Mouse (Mus musculus) monocyte, adult 2 months (primary cell): ENCODE measurements around the gene Cby3.
"Not testable (repeated sequence)": the region's sequence is repeated elsewhere in the genome, so short reads cannot be mapped to it uniquely, and the experiment has no call there.

Source experiments
- DNase-seq, 2 experiments: peaks; one replicate each; pipeline ENCODE4 v3.0.0; 2022; ENCODE audit warnings: low spot score in 2 of 2, low read depth in 1 of 2

Gene Cby3

DNA sequence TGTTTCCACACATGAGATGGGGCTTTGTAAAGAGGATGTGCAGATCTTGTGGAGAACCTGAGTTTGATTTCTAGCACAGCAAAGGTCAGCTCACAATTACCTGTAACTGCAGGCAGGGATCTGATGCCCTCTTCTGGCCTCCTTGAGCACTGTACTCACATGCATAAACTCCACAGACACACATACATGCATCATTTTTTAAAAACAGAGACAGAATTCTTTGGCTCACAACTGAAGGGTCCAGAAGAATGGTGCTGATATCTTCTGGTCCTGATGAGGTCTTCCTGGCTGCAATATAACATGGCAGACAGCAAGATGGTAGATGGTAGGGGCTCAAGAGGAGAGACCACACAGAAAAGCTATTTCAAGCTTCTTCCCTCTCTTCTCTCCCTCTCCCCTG, at the start of gene Cby3:
Gene Cby3, plus strand, starts transcription at position 301 of the 400 bp plus-strand sequence.
- no peak for DNase-seq

DNA sequence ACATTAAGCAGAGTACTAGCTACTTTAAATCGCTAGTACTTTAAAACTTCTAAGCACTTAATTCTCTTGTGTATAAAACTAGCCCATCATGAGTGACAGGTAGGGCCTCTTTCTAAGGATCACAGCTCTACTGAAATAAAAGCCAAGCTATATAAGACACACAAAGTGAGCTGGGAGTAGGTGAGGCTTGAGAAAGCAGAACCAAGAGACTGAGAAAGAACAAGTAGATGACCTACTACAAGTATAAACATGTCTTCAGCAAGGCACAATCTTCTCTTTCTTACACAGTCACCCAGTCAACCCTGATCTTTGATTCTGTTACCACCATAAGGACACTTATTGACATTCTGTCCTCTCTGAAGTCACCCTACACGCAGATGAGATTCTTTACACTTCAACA, 41.5 kb upstream of the Cby3 start:
- no peak for DNase-seq

DNA sequence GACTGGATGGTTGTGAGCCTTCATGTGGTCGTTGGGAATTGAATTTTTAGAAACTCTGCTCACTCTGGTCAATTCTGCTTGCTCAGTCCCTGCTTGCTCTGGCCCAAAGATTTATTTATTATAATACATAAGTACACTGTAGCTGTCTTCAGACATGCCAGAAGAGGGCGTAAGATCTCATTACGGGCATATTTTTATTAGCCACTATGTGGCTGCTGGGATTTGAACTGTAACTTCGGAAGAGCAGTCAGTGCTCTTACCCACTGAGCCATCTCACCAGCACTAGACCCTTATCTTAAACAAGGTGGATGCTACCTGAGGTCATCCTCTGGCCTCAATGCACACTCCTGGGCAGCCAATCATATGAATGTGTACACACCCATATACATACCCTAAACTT, 34.9 kb upstream of the Cby3 start:
- not testable (repeated sequence) for DNase-seq

DNA sequence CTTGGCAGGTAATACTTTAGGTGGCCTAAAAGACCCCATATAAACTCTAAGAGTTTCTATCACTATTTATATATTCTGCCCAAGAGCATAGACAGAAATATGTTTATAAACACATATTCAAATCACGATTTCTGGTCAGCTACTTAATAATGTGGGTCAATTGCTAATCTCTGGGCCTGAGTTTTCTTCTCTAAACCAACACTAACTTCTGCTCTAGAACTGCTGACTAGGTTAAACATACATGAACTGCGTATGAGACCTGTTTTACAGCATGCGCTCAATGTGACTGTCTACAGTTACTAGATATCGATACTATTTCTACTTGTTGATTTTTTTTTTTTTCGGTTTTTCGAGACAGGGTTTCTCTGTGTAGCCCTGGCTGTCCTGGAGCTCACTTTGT, 33.0 kb upstream of the Cby3 start:
- DNase-seq, result no peak

DNA sequence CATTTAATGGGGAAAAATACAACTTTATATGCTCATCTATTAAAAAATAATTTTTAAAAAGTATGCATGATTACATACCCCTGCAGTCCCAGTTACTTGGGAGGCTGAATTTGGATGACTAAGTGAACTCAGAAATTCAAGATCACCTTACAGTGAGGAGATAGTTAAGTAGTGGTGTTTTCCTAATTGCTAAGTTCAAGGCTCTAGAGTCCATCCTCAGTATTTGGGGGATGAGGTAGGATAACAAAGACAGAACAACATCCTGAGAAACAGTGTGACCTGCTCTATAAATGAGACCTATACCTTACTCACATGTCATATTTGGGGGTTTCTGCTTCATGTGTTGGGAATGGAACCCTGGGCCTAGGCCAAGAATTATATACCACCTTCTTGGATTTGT, 31.9 kb upstream of the Cby3 start:
- no peak for DNase-seq

DNA sequence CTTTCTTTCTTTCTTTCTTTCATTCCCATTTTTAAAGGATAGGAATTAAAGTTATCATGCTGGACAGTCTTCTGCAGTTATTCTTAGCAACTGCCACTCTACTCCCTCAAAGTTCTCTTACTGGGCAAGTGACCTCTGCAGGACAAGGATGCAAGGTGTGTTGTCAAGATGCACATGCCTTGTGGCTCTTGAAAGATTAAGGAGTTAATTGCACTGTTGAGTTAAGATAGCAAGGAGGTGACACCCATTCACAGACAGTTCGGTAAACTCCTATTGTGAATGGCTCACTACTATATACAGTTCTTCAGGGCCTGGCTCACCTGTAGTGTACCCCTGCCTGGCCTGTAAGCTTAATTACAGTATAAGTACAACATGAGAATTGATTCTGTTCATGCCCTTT, 30.4 kb upstream of the Cby3 start:
- no peak for DNase-seq

DNA sequence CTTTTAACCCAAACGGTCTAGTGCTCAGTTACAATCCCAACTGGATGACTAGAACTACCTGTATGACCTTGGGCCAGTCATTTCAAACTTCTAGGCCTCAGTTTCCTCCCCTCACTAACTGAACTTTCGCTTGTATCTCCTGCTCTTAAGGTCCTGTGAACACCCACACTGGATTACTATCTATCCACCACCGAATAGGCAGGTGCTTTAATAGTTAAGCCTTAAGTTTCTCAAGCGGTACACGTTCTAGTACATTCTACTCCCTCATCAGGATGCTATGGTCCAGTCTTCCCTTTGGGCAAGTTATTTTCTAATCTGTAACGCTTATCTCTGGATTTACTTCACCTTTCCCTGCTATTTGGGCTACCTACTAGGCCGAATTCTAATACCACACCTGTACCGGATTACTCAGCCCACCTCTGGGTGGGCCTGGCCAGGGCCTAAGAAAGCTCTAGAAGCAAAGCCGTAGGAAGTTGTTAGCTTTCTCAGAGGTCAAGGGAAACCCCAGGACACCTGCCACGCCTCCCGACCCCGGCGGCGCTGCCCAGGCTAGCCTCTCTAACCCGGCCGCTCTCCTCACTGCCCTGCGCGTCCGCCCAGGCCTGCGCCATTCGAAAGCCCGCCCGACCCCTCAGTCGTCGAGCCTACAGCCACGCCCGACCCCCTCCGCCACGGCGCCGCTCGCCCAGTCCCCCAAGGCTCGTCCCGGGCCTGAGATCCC, 29.4 kb upstream of the Cby3 start:
- peak in 1 of 2 experiments; percentile 6 for DNase-seq

DNA sequence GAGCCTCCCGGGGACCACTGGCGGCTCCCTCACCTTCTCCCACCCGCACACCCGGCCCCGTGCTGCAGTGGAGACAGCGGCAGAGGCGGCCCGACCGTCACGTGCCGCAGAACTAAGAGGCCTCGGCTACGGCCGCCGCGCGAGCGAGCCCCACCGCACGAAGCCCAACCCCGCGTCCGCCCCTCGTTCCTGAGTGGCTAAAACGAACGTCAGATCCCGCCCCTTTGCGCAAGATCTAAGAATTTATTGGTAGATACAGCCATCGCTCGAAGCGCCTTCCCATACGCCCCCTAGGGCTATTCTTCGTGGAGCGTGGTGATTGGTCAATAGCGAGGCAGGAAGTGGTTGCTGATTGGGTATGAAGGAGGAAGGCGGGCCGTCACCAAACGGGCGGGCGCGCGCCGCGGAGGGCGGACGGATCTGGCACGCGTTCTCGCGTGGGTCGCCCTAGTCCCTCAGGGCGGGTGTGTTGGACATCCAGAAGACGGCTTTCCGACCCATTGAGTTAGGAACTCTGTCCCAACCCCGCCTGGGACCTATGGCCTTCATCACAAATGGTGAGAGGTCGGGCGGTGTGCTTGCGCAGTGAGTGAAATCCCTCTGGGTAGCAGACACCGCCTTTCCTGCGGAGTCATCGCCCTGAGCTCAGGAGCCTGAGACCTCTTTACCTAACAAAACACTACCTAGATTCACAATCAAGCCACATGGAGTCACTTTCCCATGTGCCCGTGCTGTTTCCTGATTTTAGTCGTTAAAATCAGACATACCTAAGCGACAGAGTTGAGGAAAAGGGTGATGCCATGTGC, 28.6 kb upstream of the Cby3 start, which contains the start of gene Canx:
Gene Canx, minus strand, starts transcription at position 178 of the 806 bp plus-strand sequence.
- peak; percentile 99 for DNase-seq

DNA sequence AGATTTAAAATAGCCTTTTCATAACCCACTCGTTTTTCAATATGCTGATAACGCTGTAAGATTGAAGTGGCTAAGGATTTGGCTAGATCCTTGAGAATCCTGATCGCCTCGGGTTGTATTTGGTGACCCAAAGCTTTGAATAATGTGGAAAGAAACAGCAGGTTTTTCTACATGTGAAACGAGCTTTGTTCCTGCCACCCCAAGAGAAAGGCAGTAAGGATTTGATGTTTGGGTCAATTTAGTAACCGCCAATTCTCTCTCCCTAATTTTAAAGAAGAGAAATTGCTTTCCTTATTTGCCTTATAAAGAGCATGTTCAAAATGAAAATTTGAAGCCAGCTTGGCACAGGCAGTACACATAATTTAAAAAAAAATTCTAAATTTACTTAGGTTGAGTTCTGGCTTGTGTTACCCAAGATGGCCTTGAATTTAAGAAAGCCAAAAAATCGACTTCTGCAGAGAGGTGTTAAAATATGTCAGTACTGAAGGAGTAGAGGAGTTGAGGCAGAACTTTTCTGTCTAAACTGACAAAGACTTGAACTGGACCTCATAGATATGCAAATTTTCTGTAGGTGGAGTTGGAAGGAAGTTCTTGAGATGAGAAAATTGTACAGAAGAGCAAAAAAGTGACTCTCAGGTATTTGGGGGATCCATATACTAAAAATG, 27.8 kb upstream of the Cby3 start:
- DNase-seq, result no peak

DNA sequence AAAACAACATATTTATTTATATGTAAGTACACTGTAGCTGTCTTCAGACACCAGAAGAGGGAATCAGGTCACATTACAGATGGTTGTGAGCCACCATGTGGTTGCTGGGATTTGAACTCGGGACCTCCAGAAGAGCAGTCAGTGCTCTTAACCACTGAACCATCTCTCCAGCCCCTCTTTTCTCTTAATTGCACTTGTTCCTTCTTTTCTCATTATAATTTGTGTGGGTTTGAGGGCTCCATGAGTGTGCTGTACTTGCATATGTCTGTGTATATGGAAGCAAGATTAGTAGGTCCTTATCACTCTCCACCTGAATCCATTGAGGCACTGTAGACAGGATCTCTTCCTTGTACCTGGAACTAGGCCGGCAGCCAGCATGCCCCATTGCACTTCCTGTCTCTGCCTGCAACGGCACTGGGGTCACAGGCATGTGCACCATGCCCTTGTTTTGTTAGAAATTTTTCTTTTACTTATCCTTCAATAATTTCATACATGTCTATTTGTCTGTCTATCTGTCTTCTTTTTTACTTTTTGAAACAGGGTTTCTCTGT, 26.1 kb upstream of the Cby3 start:
- no peak for DNase-seq

DNA sequence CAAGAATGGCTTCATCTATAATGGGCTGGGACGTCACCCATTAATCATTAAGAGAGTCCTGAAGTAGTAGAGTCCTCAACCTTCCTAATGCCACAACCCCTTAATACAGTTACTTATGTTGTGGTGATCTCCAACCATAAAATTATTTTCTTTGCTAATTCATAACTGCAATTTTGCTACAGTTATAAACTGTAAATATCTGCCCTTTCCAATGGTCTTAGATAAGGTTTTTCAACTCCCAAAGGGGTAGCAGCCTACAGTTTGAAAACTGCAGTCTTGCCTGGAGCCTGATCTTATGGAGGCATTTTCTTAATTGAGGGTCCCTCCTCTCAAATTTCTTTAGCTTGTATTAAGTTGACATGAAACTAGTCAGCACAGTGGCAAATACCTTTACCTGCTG, 24.9 kb upstream of the Cby3 start:
- no peak for DNase-seq

DNA sequence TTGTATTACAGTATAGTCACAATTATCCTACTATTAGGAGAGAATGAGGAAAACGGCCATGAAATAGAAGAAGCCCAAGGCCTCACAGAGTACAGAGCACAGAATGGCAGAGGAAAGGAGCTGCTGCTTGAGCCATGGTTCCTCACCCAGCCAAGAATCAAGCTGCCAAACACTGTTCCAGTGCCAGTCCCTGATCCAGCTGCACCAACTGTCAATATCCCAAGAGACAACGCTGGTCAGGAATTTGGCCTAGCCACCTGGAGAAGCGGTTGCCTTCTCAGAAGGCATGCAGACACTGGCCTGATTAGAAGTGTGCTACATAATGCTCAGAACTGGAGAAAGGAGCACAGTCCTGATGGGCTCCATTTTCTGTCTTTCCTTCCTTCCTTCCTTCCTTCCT, 21.1 kb upstream of the Cby3 start:
- no peak for DNase-seq

DNA sequence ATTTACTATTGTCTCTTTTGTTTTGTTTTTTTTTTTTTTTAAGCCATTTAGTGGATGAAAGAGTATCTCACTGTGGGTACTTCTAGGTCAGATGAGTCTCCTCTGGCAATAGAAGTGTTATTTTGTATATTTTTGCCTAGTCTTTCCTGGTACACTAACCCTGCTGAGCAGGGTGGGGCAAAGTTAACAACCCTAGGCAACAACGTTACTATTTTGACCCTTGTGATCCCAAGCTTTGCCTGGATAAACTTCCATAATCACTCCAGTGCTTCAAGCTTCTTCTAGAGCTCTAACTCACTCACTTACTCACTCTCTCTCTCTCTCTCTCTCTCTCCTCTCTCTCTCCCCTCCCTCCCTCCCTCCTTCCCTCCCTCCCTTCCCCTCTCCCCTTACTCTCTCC, 18.1 kb upstream of the Cby3 start:
- DNase-seq, result no peak

DNA sequence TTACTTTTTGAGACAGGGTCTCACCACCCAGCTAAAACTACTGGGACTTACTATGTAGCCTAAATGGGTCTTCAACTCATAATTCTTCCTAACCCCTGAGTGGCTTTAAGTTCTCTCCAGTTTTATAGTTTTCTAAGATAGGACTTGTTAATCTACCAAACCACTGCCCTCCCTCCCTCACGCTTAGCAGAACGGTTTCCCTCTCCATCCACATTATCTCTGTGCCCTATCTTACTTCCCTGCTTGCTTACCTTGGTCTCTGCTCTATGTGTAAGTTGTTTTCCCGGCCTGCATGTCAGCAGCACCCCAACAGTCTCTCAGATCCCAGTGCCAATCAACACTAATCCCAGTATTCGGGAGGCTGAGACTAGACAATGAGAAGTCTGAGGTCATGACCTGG, 17.4 kb upstream of the Cby3 start:
- DNase-seq, result no peak

DNA sequence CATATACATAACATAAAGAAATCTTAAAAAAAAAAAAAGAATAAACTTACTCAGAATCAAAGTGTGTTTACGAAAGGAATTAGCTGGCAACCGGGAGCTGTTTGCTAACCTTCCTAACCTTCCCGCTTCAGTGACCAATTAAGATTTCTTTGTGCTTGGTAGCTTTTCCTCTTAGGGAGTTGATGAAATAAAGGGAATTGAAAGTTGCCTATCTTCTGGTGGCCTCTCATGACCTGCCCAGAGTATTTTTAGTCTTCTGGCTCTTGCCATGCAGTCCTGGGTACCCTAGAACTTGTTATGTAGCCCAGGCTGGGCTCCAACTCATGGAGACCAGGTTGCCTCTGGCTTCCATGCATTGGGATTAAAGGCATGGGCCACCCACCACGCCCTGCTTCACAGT, 8.8 kb upstream of the Cby3 start:
- no peak for DNase-seq

DNA sequence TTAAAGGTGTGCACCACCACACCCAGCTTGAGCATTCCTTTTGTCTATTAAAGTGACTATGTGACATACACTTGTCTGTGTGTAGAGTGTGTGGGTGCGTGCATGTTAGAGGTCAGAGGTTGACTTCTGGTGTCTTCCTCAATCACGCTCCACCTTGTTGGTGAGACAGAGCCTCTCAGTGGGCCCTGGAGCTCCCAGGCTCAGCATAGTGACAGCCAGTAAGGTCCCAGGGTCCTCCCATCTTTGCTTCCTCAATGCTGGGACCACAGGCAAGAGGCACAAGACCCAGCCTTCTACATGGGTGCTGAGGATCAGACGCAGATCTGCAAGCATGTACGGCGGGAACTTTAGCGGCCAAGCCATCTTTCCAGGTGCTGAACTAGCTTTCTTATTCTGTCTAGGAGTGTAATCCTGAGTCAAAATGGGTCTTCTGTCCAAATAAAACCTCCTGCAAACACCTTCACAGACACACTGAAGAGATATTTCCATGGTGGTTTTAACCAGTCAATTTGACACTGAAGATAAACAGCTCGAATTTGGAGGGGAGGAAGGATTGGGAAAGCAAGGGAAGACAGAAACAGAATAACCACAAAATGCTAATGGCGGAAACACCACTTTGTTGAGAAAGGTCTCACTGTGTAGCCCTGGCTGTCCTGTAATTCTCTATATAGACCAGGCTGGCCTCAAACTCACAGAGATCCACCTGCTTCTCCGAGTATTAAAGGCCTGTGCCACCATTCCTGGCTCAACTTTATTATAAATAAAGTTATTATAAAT, 7.8 kb upstream of the Cby3 start:
- DNase-seq, result no peak

DNA sequence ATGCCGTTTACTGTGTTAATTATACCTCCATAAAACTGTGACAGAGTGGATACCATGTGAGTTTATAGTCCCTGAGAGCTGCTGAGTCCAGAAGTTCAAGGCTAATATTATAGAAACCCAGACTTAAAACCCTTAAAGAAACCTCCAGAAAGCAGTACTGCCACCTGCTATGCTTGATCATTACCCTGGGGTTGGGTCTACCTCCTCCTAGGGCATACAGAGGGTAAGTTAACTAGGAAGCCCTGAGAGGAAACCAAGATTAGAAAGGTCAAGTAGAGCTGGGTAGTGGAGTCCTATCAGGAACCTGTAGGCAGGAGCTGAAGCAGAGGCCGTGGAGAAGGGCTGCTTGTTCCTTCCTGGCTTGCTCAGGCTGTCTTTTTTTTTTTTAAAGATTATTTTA, 2.1 kb upstream of the Cby3 start:
- DNase-seq, result no peak

DNA sequence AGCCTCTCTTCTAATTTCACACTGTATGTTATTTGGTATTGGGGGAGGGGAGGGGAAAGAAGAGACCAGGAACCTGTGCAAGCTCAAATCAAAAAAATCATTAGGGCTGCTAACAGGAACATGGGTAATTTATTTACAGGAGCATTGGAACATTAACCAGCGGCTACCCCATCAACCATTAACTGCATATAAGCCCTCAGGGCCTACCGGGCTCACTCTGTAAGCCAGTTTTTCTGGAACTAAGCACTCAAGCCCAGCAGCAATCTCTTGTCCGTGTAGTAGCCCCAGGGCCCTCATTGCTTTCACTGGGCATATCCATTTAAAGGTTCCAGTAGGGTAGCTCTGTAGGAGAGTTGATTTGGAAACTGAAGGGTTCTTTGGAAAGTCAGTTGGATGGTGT, 589 bp downstream of the Cby3 start:
- DNase-seq, result no peak

DNA sequence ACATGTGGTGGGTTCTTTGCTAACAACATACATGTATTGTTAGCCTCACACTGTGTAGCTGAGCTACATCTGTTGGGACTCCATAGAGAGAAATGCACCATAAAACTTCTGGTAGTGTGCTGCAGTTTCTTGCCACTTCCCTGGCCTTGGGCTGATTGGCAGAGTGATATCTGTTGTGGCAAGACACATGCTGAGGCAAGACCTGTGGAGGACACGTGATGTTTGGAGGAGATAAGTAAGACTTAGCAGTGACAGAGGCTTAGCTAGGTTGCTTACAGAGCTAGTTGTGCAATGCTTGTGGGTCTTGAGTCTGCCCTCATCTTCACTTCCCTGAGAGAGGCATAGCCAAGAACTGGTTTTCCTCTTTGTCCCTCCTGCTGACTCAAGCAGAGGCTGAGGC, 1.1 kb downstream of the Cby3 start:
- DNase-seq, result no peak

DNA sequence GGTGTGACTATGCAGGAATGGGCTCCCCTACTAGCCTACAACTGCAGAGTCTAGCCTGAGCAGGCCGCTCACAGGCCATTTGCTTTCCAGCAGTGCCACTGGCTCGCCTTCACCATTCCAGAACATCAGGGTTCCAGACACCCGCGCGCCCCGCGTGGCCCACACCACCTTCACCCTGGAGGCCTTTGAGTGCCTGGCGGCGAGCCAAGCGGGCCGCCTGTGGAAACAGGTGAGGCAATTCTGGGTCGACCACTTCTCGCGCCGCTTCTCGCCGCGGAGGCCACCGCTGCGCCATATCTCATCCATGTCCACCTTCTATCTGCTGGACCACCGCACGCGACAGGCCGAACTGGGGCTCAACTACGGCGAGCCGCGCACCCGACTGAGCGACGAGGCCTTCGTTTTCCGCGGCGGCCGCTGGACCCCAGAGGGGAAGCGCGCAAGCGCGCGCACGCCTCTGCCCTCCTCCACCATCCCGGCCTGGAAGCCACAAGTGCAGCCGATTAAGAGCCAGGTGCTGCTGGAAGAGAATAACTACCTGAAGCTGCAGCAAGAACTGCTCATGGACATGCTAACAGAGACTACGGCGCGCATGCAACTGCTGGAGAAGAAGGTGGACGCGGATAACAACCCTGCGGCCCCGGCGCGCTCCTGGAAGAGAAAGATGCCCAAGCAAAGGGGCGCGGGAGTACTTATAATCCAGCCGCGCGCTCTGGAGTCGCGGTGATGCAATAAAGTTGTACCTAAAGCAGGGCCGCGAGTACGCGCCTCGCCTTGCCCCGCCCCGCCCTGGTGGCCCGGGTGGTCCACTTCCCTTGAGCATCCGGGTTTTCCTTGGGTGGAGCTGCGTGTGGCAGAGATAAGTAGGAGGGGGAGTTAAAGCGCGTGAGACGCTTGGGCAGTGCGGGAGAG, 4.9 kb downstream of the Cby3 start:
- DNase-seq, result peak in 1 of 2 experiments; percentile 5
